ENCODE assay signal across 8 mouse cellular contexts in the genomic region with DNA sequence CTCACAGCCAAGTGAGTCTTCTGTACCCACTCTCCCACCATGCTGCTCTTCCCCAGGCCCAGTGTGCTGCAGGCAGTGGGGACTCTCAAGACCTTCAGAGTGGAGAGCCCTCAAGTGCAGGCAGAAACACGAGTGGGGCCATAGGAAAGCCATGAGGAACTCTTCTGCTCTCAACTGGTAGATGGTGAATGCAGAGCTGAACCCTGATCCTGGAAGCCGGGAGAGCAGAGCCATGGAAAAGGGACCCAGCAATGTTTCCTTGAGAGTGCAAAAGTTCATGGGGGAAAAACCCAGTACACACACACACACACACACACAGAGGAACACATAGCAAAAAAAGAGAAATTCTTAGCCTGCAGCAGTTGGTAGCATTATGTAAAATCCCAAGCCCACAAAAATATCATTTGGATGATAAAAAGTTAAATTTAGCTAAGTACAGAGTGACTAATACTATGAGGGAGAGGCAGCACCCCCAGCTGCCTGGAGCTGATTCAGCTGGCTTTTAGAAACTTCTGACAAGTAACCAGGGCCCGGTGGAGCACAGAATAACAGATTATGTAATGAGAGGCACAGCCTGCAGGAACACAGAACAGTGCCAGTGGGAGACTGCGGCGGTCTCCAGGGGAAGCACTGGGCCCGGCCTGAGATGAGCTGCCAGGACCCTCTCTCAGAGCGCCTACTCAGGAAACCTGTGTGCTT. TPM values are rescaled to one million over a fixed set of nuclear protein-coding genes. Genes with fewer than 3 reads are reported as not detected.
A peak's percentile ranks its signal among the peaks of the same experiment; 100 is the strongest.
DNase-seq lines count a peak whose midpoint lies in the region; ATAC-seq and TF ChIP-seq lines count a peak whose summit lies in the region.

No protein-coding gene starts in this region.

- no peak overlapping the region for H3K4me3 ChIP-seq in kidney, embryonic 16.5 days (ENCODE audit: low read length)
- no peak overlapping the region for H3K4me3 ChIP-seq in lung, embryonic 14.5 days (ENCODE audit: low read depth, low read length)
- no peak overlapping the region for H3K4me3 ChIP-seq in midbrain, embryonic 16.5 days (ENCODE audit: low read depth, low read length)

- H3K36me3 ChIP-seq in kidney, embryonic 16.5 days (ENCODE audit: insufficient read depth, low read length): no peaks in the 10 kb centered on the region
- 0 out of 2 replicates have a peak, but pooled peaks cover 2% of the 10 kb centered on the region for H3K36me3 ChIP-seq in lung, embryonic 14.5 days (ENCODE audit: insufficient read depth)
- H3K36me3 ChIP-seq in midbrain, embryonic 16.5 days (ENCODE audit: control insufficient read depth, insufficient read depth, low read length): no peaks in the 10 kb centered on the region

- TF ChIP-seq CTCF in lung, embryonic 14.5 days (IDR thresholded peaks at IDR 0.05; ENCODE audit: low read depth): no peak

- H3K4me2 ChIP-seq in kidney, embryonic 16.5 days (replicated peaks; ENCODE audit: low read depth, low read length): no peak overlapping the region
- H3K4me2 ChIP-seq in lung, embryonic 14.5 days: no peak overlapping the region
- no peak overlapping the region for H3K4me2 ChIP-seq in midbrain, embryonic 16.5 days (ENCODE audit: low read length)

- 63% methylated on average over 7 of the region's 7 CpGs for WGBS in kidney, embryonic 16.5 days
- WGBS in lung, embryonic 14.5 days: 40% methylated on average over 7 of the region's 7 CpGs
- 58% methylated on average over 7 of the region's 7 CpGs for WGBS in midbrain, embryonic 16.5 days

- H3K27me3 ChIP-seq in kidney, embryonic 16.5 days (ENCODE audit: insufficient read depth, low read length): no peaks in the 10 kb centered on the region
- H3K27me3 ChIP-seq in lung, embryonic 14.5 days (ENCODE audit: insufficient read depth, low read length): no peaks in the 10 kb centered on the region
- no peaks in the 10 kb centered on the region for H3K27me3 ChIP-seq in midbrain, embryonic 16.5 days (ENCODE audit: control insufficient read depth, insufficient read depth, low read depth, low read length)

- peaks cover 17% of the 10 kb centered on the region for H3K4me1 ChIP-seq in kidney, embryonic 16.5 days (ENCODE audit: insufficient read depth, low read length)
- peaks cover 23% of the 10 kb centered on the region for H3K4me1 ChIP-seq in lung, embryonic 14.5 days (ENCODE audit: insufficient read depth)
- H3K4me1 ChIP-seq in midbrain, embryonic 16.5 days (ENCODE audit: control insufficient read depth, insufficient read depth, low read length): peaks cover 10% of the 10 kb centered on the region

- ATAC-seq in kidney, embryonic 16.5 days (ENCODE audit: low FRiP score, low TSS enrichment): no peak
- ATAC-seq in lung, embryonic 14.5 days (ENCODE audit: insufficient read depth): peak; percentile 19; the same call in 1 of the 2 replicates
- ATAC-seq in midbrain, embryonic 16.5 days: no peak

- DNase-seq in kidney, adult 18-20 months: peak; percentile 73
- DNase-seq in adrenal gland, postnatal 36 days: peak; percentile 83 to 86
- DNase-seq in gastrocnemius, postnatal 4 days (ENCODE audit: low spot score in 2 of 2): peak; percentile 46 to 69
- DNase-seq in kidney, postnatal 14 days: peak; percentile 74
- peak; percentile 62 for DNase-seq in lung, embryonic 14.5 days
- peak; percentile 70 for DNase-seq in testis, postnatal 10 days (ENCODE audit: low spot score)

- no peak overlapping the region for H3K9ac ChIP-seq in kidney, embryonic 16.5 days (replicated peaks; ENCODE audit: low read length)
- H3K9ac ChIP-seq in lung, embryonic 14.5 days: no peak overlapping the region
- H3K9ac ChIP-seq in midbrain, embryonic 16.5 days (ENCODE audit: low read depth, low read length): no peak overlapping the region

- no peak overlapping the region for H3K27ac ChIP-seq in kidney, embryonic 16.5 days (ENCODE audit: low read length)
- no peak overlapping the region for H3K27ac ChIP-seq in lung, embryonic 14.5 days (ENCODE audit: low read depth)
- no peak overlapping the region for H3K27ac ChIP-seq in midbrain, embryonic 16.5 days (ENCODE audit: low read length)

- no peaks in the 10 kb centered on the region for H3K9me3 ChIP-seq in kidney, embryonic 16.5 days (ENCODE audit: low read length)
- H3K9me3 ChIP-seq in lung, embryonic 14.5 days (ENCODE audit: low read depth, low read length): no peaks in the 10 kb centered on the region
- H3K9me3 ChIP-seq in midbrain, embryonic 16.5 days (replicated peaks; ENCODE audit: control insufficient read depth, low read length, poor library complexity, severe bottlenecking): no peaks in the 10 kb centered on the region

RNA-seq across cellular contexts. Expression of gene Pitpnm2, which starts 28.4 kb away (rescaled TPM):
- 3.9 and 4.1 TPM in 2 replicates for polyA plus RNA-seq in kidney, embryonic 16.5 days (2015; fragmentation: Nextera tagmentation; extraction: Ambion mirVana)
- total RNA-seq in adrenal gland, postnatal 36 days (2021): 10 to 100 TPM; 50.0 to 57.2 TPM
- total RNA-seq in gastrocnemius, postnatal 4 days (2021): 10 to 100 TPM; 24.7 to 28.9 TPM
- 8.8 and 9.8 TPM in 2 replicates for polyA plus RNA-seq in lung, embryonic 14.5 days (2014; fragmentation: Nextera tagmentation; extraction: Ambion mirVana)
- 9.6 and 10.9 TPM in 2 replicates for polyA plus RNA-seq in midbrain, embryonic 16.5 days (2015; fragmentation: Nextera tagmentation; extraction: Ambion mirVana)
